Mouse (Mus musculus) megakaryocyte progenitor cell, adult 5-6 weeks (primary cell): ENCODE measurements around the gene Egln1. TPM values are rescaled to one million over a fixed set of nuclear protein-coding genes. Genes with fewer than 3 reads are reported as not detected.

Experiments used
- ATAC-seq: replicated peaks from 2 replicates; pipeline ENCODE4 v1.8.0; 2016; ENCODE audit warnings: mild to moderate bottlenecking, moderate TSS enrichment, inconsistent platforms; ENCODE audit not compliant: poor library complexity
- total RNA-seq, 2 experiments: library from RNA; stranded (forward) in 1 of 2; stranded (reverse) in 1 of 2; fragments of 157-497, 149-512 nt in 1 of 2; fragments of 200-1000 nt in 1 of 2; gene quantifications; 2 replicates each; pipeline versions ENCODE4 v1.2.3 to v1.2.4; 2015 to 2017

Egln1 gene
- total RNA-seq, 2 experiments from 2014 or later, result 21.9 to 30.2 TPM

- ATAC-seq, result peak; percentile 74
Observed at GRCm38 (mm10) chr8:124862321-124863162, 86.6 kb downstream of the Egln1 start, which contains the start of the genes Gnpat and 2810004N23Rik. Gene Gnpat (plus strand): TSS chr8:124863033. Gene 2810004N23Rik (minus strand): TSS chr8:124863120.

GRCm38 (mm10) chr8:124860188-124860587 lies 88.9 kb downstream of the Egln1 start:
- ATAC-seq, result no peak

GRCm38 (mm10) chr8:124859466-124859865 lies 89.7 kb downstream of the Egln1 start:
- peak; percentile 42 for ATAC-seq

Other genes starting within 250 kb of the Egln1 start
- 49.9 and 51.7 TPM in 2 replicates for gene Ttc13, start 227.3 kb downstream of the Egln1 start, total RNA-seq (2015)
- gene Ttc13, start 227.3 kb downstream of the Egln1 start, total RNA-seq (2017), result 52.1 and 52.3 TPM in 2 replicates
- 10.1 and 13.3 TPM in 2 replicates for gene Arv1, start 227.2 kb downstream of the Egln1 start, total RNA-seq (2015)
- gene Arv1, start 227.2 kb downstream of the Egln1 start, total RNA-seq (2017), result 4.0 and 5.8 TPM in 2 replicates
- gene Fam89a, start 197.5 kb downstream of the Egln1 start, total RNA-seq (2015), result not detected in 2 replicates
- not detected in 2 replicates for gene Fam89a, start 197.5 kb downstream of the Egln1 start, total RNA-seq (2017)
- not detected in 2 replicates for gene Trim67, start 156.2 kb downstream of the Egln1 start, total RNA-seq (2015)
- 0.07 TPM in 1 of 2 replicates, not detected in the other for gene Trim67, start 156.2 kb downstream of the Egln1 start, total RNA-seq (2017)
- gene Gnpat, start 86.3 kb downstream of the Egln1 start, total RNA-seq (2015), result 108 and 116 TPM in 2 replicates
- gene Gnpat, start 86.3 kb downstream of the Egln1 start, total RNA-seq (2017), result 103 and 104 TPM in 2 replicates
- 29.7 and 35.7 TPM in 2 replicates for gene 2810004N23Rik, start 86.2 kb downstream of the Egln1 start, total RNA-seq (2015)
- gene 2810004N23Rik, start 86.2 kb downstream of the Egln1 start, total RNA-seq (2017), result 68.5 and 72.1 TPM in 2 replicates
- 7.9 and 8.7 TPM in 2 replicates for gene Exoc8, start 51.6 kb downstream of the Egln1 start, total RNA-seq (2015)
- gene Exoc8, start 51.6 kb downstream of the Egln1 start, total RNA-seq (2017), result 12.8 and 17.7 TPM in 2 replicates
- gene Sprtn, start 51.4 kb downstream of the Egln1 start, total RNA-seq (2015), result 15.7 and 19.1 TPM in 2 replicates
- gene Sprtn, start 51.4 kb downstream of the Egln1 start, total RNA-seq (2017), result 19.6 and 25.5 TPM in 2 replicates
- 52.7 and 57.6 TPM in 2 replicates for gene Tsnax, start 63.7 kb upstream of the Egln1 start, total RNA-seq (2015)
- gene Tsnax, start 63.7 kb upstream of the Egln1 start, total RNA-seq (2017), result 71.7 and 88.4 TPM in 2 replicates
- 1.0 and 1.2 TPM in 2 replicates for gene Disc1, start 104.9 kb upstream of the Egln1 start, total RNA-seq (2015)
- gene Disc1, start 104.9 kb upstream of the Egln1 start, total RNA-seq (2017), result 1.1 and 1.4 TPM in 2 replicates